Mouse (Mus musculus) limb, embryonic 13.5 days (tissue): Measurements from ENCODE around the gene Rnf130. TPM values are rescaled to one million over a fixed set of nuclear protein-coding genes. Genes with fewer than 3 reads are reported as not detected.

Source experiments
- ATAC-seq: fragments of 200-750 bp; cut with Nextera tagmentation; 2 replicates; pipeline ENCODE4 v1.8.0; 2017; ENCODE audit warnings: low read depth, moderate number of reproducible peaks, moderate TSS enrichment; ENCODE audit not compliant: low FRiP score
- H3K27ac ChIP-seq: fragments of 300-500 bp; sonication (generic); 2 replicates; pipeline ENCODE4 v1.5.1; 2015; ENCODE audit warnings: inconsistent platforms, mild to moderate bottlenecking, moderate library complexity
- H3K27me3 ChIP-seq: fragments of 300-500 bp; sonication (generic); 2 replicates; pipeline ENCODE4 v1.6.1; 2015; ENCODE audit warnings: mild to moderate bottlenecking, inconsistent platforms
- H3K36me3 ChIP-seq: fragments of 300-500 bp; sonication (generic); 2 replicates; pipeline ENCODE4 v1.6.1; 2015; ENCODE audit warnings: inconsistent platforms, mild to moderate bottlenecking, moderate library complexity
- H3K4me1 ChIP-seq: fragments of 300-500 bp; sonication (generic); 2 replicates; pipeline ENCODE4 v1.6.1; 2015; ENCODE audit warnings: inconsistent platforms
- H3K4me2 ChIP-seq: fragments of 300-500 bp; sonication (generic); replicated peaks from 2 replicates; pipeline ENCODE4 v1.6.1; 2015; ENCODE audit warnings: inconsistent platforms, mild to moderate bottlenecking, moderate library complexity
- H3K4me3 ChIP-seq: fragments of 300-500 bp; sonication (generic); 2 replicates; pipeline ENCODE4 v1.5.1; 2015; ENCODE audit warnings: moderate library complexity, mild to moderate bottlenecking, inconsistent platforms
- H3K9ac ChIP-seq: fragments of 300-500 bp; sonication (generic); 2 replicates; pipeline ENCODE4 v1.6.1; 2015; ENCODE audit warnings: mild to moderate bottlenecking, inconsistent platforms
- H3K9me3 ChIP-seq: fragments of 300-500 bp; sonication (generic); 2 replicates; pipeline ENCODE4 v1.6.1; 2016; ENCODE audit warnings: inconsistent platforms
- WGBS: fragments of 180-500 bp; shearing (Covaris S2); methylation state at CpG from one replicate; pipeline ENCODE4 v1.1.7; 2015; 5-methylcytosine and 5-hydroxymethylcytosine counted together
- polyA plus RNA-seq: library from polyadenylated mRNA; unstranded; fragments of >200 nt; fragmentation: Nextera tagmentation; extraction: Ambion mirVana; gene quantifications from 2 replicates; pipeline ENCODE4 v1.2.1, GENCODE M21; 2015

Rnf130 gene
- 85.6 and 88.8 TPM in 2 replicates for polyA plus RNA-seq

DNA sequence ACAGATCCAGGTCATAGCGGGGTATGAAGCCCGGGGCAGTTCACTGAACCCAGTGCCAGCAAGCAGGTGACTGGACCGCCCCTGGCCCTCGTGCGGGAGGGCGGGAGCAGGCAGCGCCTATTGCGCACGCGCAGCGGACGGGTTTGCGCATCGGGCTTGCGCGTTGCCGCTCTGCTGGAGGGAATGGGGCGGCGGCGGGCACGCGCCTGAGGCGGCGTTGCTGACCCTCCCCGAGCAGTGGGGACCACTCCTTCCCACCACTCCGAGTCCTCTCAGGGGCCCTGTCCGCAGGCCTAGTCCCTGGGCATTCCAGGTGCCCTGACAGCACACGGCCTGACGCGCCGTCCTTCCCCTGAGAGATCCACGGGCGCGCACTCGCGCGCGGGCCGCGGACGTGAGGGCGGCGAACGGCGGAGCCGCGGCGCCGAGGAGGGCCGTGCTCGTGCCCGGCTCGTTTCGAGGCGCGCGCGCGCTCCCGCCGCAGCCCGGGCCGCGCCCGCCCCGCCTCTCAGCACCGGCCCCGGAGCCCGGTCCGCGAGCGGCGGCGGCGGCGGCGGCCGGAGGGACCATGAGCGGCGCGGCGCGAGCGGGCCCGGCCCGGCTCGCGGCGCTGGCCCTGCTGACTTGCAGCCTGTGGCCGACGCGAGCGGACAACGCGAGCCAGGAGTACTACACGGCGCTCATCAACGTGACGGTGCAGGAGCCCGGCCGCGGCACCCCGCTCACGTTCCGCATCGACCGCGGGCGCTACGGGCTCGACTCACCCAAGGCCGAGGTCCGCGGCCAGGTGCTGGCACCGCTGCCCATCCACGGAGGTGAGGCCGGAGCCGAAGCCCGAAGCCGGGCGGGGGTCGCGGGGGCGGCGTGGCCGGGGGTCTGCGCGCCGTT is at the start of gene Rnf130:
Gene Rnf130, plus strand, starts transcription at position 514 of the 888 bp plus-strand sequence.
- no peaks in the 10 kb centered on the region for H3K9me3 ChIP-seq
- ATAC-seq = peak; percentile 90
- WGBS = under 1% methylated on average over 86 of the region's 129 CpGs
- peak within 1 kb of the TSS; percentile 94 for H3K4me3 ChIP-seq
- H3K27me3 ChIP-seq = peaks cover 5% of the 10 kb centered on the region; the same call in 1 of the 2 replicates
- H3K4me2 ChIP-seq = peak within 1 kb of the TSS; percentile 75
- H3K4me1 ChIP-seq = peaks cover 32% of the 10 kb centered on the region
- no peaks in the 10 kb centered on the region for H3K36me3 ChIP-seq
- peak within 1 kb of the TSS; percentile 87 for H3K27ac ChIP-seq
- H3K9ac ChIP-seq = peak within 1 kb of the TSS; percentile 97

DNA sequence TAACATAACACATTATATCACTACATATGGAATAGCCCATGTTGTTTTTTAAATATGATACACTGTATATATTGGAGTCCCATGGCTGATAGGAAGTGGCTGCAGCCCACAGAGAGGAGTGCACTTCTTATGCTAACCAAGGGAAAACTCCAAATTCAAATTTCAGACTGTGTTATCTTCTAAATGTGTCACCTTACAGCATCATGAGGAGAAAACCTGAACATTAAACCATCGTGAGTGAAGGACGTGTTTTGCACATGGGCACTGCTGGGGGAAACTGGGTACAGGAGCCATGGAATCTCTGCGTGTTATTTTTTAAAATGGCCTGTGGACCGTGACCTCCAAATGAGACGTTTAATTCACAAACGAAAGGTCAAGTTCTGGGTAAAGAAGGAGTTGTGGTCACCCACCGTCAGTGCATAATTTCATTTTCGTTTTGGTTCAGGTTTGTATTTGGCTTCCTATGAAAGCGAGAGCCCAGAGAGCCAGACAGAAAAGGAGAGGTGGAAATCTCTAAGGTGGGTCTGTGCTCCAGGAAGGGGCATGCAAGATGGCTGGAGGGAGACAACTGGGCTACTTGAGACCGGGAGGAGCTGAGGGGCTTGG is 47.1 kb upstream of the Rnf130 start:
- Histone ChIP-seq H3K27ac (no peak overlapping the region), H3K4me3 (no peak overlapping the region), H3K27me3 (no peaks in the 10 kb centered on the region), H3K4me1 (no peaks in the 10 kb centered on the region), H3K4me2 (no peak overlapping the region), H3K36me3 (no peaks in the 10 kb centered on the region), H3K9me3 (no peaks in the 10 kb centered on the region), H3K9ac (no peak overlapping the region)
- ATAC-seq = no peak
- 80% methylated on average over 10 of the region's 10 CpGs for WGBS

DNA sequence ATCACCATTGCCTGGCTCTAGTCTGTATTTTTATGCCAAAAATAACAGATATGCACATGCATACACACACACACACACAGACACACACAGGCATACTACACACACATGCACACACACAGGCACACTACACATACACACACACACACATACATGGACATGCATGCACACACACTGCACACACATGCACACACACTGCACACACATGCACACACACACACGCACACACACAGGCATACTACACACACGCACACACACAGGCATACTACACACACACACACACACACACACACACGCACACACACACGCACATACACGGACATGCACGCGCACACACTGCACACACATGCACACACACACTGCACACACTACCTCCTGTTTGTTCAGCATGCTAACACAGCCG is 46.2 kb upstream of the Rnf130 start:
- 93% methylated on average over 8 of the region's 8 CpGs for whole genome bisulfite sequencing
- Histone ChIP-seq H3K36me3 (no peaks in the 10 kb centered on the region), H3K4me1 (no peaks in the 10 kb centered on the region), H3K27me3 (no peaks in the 10 kb centered on the region), H3K9me3 (no peaks in the 10 kb centered on the region), H3K9ac (no peak overlapping the region), H3K27ac (no peak overlapping the region), H3K4me2 (no peak overlapping the region), H3K4me3 (no peak overlapping the region)
- no peak for ATAC-seq

DNA sequence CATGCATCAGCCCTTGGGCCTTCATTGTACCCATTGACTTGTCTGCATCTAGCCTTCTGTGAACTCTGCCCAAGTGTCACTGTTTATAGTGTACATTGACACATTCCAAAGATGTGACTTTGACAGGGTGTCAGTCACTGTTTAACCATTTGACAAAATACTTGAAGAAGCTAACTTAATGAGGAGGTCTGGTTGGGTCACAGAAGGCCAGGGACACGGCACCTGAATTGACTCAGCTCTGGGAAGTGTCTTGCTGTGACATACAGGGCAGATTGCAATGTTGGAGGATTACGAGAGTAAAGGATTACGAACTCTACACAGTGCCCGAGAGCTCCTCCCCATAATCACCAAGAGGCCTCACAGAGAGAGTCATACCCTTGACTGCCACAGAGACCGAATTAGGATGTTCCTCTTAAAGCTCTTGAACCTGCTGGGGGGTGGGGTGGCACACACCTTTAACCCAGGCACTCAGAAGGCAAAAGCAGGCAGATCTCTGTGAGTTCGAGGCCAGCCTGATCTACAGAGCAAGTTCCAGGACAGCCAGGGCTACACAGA is 44.4 kb upstream of the Rnf130 start:
- Histone ChIP-seq H3K27ac (no peak overlapping the region), H3K9me3 (no peaks in the 10 kb centered on the region), H3K4me1 (no peaks in the 10 kb centered on the region), H3K4me3 (no peak overlapping the region), H3K9ac (no peak overlapping the region), H3K4me2 (no peak overlapping the region), H3K36me3 (no peaks in the 10 kb centered on the region), H3K27me3 (no peaks in the 10 kb centered on the region)
- ATAC-seq = no peak
- 67% methylated on average over 6 of the region's 6 CpGs for WGBS

DNA sequence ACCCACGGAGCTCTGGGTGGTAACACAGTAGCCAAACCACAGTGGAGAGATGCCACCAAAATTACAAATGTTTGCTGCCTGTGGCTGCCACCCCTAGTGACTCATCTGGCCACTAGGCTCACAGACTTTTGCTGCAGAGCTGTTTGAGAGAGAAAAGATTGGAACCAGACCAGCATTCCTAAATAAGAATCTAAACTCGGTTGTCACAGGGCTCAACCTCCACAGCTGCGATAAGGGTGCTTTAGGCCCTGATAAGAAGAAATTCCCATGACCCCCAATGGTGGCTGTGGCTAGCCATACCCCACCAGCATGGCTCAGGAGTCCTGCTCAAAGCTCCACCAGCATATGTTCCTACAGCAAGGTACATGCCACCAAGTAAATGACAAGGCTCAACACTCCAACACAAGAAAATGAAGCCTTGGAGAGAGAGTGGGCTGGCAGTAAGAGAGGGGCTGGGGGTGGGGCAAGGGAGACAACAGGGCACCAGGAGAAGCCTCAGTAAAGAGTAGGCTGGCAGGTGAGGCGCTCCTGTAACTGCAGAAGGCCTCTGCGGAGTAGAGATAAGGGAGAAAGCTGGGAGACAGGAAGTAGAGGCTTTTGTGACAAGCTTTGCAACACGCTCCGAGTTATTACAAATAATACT is 43.7 kb upstream of the Rnf130 start:
- Histone ChIP-seq H3K9me3 (no peaks in the 10 kb centered on the region), H3K36me3 (no peaks in the 10 kb centered on the region), H3K4me3 (no peak overlapping the region), H3K27ac (no peak overlapping the region), H3K9ac (no peak overlapping the region), H3K27me3 (no peaks in the 10 kb centered on the region), H3K4me2 (no peak overlapping the region), H3K4me1 (no peaks in the 10 kb centered on the region)
- ATAC-seq = no peak
- WGBS = 74% methylated on average over 7 of the region's 7 CpGs

DNA sequence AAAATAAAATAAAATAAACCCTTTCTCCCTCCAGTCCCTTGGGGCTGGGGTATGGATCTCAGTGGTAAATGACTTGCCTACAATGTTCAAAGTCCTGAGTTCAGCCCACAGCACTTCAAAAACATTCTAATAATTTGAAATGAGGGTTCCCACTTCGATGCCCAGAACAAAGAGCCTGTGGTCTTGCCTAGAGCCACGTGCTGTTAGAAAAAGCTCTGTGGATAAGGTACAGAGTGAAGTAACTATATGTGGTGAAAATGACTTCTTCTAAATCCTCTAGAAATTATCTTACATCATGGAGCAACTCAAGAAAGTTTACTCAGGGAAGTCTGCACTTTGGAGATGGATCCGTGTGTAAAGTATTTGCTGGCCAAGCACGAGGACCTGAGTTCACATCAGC is 43.1 kb upstream of the Rnf130 start:
- no peaks in the 10 kb centered on the region for H3K4me1 ChIP-seq
- no peak overlapping the region for H3K4me2 ChIP-seq
- H3K27ac ChIP-seq = no peak overlapping the region
- WGBS = 80% methylated on average over 4 of the region's 4 CpGs
- no peak overlapping the region for H3K9ac ChIP-seq
- no peak for ATAC-seq
- H3K36me3 ChIP-seq = no peaks in the 10 kb centered on the region
- H3K27me3 ChIP-seq = no peaks in the 10 kb centered on the region
- no peaks in the 10 kb centered on the region for H3K9me3 ChIP-seq
- no peak overlapping the region for H3K4me3 ChIP-seq

DNA sequence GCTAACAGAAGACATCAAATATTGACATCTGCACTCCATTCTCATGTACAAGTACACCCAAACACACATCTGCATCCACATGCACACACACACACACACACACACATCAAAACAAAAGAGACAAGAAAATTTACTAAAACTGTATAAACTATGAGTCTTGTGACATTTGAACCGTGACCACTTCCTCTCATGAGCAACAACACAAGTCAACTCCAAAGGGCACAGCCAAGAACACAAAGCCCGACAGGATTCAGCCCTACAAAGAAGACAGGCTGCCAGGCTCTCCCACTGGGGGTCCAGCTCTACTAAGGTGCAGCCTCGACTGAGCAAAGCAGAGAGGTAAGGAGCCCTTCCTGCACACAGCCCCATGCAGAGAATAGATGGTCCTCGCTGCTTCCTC is 42.3 kb upstream of the Rnf130 start:
- no peaks in the 10 kb centered on the region for H3K9me3 ChIP-seq
- no peak overlapping the region for H3K9ac ChIP-seq
- H3K4me2 ChIP-seq = no peak overlapping the region
- no peaks in the 10 kb centered on the region for H3K4me1 ChIP-seq
- no peak overlapping the region for H3K27ac ChIP-seq
- 57% methylated on average over 4 of the region's 4 CpGs for WGBS
- H3K4me3 ChIP-seq = no peak overlapping the region
- no peaks in the 10 kb centered on the region for H3K27me3 ChIP-seq
- H3K36me3 ChIP-seq = no peaks in the 10 kb centered on the region
- no peak for ATAC-seq

DNA sequence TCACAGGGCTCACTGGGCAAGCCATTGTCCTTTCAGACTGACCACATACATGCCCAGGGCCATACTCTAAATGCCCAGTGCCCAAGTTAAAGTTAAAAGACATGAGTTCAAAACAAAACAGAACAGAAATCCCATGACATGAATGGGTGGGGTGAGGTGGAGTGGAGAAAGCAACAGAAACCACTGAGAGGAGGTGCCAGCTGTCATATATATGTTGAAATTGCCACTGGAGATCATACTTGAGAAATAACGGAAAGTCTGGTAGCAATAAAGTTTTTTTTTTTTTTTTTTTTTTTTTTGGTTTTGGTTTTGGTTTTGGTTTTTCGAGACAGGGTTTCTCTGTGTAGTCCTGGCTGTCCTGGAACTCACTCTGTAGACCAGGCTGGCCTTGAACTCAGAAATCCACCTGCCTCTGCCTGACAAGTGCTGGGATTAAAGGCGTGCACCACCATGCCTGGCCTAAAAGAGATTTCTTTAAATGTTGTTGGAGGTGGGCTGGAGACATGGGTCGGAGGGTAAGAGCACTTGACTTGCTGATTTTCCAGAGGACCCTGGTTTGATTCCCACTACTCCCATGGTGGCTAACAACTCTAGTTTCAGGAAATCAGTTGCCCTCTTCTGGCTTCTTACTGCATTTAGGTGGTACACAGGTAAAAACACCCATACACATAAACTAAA is 41.1 kb upstream of the Rnf130 start:
- no peak for ATAC-seq
- Histone ChIP-seq H3K9me3 (no peaks in the 10 kb centered on the region), H3K36me3 (no peaks in the 10 kb centered on the region), H3K4me1 (no peaks in the 10 kb centered on the region), H3K9ac (no peak overlapping the region), H3K27ac (no peak overlapping the region), H3K4me2 (no peak overlapping the region), H3K4me3 (no peak overlapping the region), H3K27me3 (no peaks in the 10 kb centered on the region)
- WGBS = 68% methylated on average over 4 of the region's 4 CpGs

DNA sequence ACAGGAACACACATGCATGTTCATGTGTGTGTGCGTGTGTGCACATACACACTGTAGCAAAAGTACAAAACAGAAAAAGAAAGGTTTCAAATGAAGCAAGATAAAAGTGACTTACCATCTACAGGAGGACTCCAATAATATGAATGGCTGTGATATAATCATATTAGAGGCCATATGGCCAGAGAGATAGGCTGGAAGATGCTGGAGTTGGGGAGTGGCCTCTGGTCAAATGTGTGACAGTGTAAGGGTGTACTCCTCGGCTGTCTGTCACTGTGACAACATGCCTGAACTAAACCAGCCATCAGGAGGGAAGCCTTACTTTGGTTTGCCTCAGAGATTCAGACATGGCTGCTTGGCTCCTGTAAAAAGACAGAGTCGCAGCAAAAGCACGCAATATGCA is 40.1 kb upstream of the Rnf130 start:
- Histone ChIP-seq H3K9ac (no peak overlapping the region), H3K27me3 (no peaks in the 10 kb centered on the region), H3K9me3 (no peaks in the 10 kb centered on the region), H3K4me2 (no peak overlapping the region), H3K4me1 (no peaks in the 10 kb centered on the region), H3K36me3 (no peaks in the 10 kb centered on the region), H3K27ac (no peak overlapping the region), H3K4me3 (no peak overlapping the region)
- ATAC-seq = no peak
- WGBS = 87% methylated on average over 4 of the region's 4 CpGs

DNA sequence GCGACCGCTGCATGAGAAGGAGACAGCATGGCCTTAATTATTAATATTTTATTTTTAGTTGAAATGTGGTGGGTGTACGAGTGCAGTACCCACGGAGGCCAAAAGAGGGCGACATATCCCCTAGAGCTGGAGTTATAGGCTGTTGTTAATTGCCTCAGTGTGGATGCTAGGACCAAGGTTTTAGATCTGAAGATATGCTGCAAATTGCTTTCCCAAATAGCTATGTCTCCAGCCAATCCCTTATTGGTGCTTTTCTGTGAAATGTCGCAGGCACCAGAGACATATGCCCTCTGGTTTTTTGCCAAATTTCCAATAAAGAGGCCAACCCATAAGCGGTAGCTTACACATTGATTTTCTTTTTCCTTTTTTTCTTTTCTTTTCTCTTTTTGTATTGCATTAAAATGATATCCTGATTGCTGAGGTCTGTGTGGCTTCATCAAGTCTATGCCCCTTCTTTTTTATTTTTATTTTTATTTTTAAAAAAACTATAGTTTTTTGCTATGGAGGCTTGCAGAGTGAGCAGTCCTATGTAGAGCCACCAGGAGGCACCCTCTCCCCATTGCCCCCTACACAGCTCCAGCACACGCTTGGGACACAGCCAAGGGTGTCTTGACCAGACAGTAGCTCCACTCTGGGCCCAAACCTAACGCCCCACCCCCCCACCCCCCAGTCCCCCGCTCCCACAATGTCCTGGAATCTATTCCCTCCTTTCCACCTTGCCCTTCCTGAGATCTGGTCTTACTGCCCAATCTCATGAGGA is 38.7 kb upstream of the Rnf130 start:
- no peaks in the 10 kb centered on the region for H3K4me1 ChIP-seq
- 23% methylated on average over 10 of the region's 10 CpGs for WGBS
- no peaks in the 10 kb centered on the region for H3K36me3 ChIP-seq
- ATAC-seq = no peak
- H3K4me2 ChIP-seq = no peak overlapping the region
- no peak overlapping the region for H3K9ac ChIP-seq
- no peaks in the 10 kb centered on the region for H3K9me3 ChIP-seq
- no peak overlapping the region for H3K4me3 ChIP-seq
- H3K27ac ChIP-seq = no peak overlapping the region
- H3K27me3 ChIP-seq = no peaks in the 10 kb centered on the region

DNA sequence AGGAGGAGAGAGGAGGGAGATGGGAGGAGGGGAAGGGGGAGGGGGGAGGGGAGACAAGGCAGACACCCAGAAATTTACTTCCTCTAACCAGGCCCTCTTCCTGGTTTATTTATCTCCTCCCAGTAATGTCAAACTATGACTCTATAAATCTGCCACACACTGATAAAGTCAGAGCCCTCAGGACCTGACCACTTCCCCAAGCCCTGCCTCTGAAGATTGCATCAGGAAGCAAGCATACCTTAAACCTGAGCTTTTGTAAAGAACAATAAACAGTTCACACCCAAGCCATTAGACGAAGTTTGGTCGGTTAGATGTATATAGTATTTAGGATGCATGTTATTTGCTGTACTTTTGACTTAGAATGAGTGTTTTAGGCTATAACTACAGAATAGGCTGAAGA is 30.6 kb upstream of the Rnf130 start:
- no peaks in the 10 kb centered on the region for H3K36me3 ChIP-seq
- H3K9ac ChIP-seq = no peak overlapping the region
- H3K4me2 ChIP-seq = no peak overlapping the region
- no peaks in the 10 kb centered on the region for H3K27me3 ChIP-seq
- no peaks in the 10 kb centered on the region for H3K9me3 ChIP-seq
- no peak overlapping the region for H3K27ac ChIP-seq
- WGBS = 54% methylated on average over 2 of the region's 2 CpGs
- no peaks in the 10 kb centered on the region for H3K4me1 ChIP-seq
- no peak overlapping the region for H3K4me3 ChIP-seq
- ATAC-seq = no peak
